Mouse (Mus musculus) testis, adult 2 months (tissue): ENCODE results near the gene Bpifb3. TPM values are rescaled to one million over a fixed set of nuclear protein-coding genes. Genes with fewer than 3 reads are reported as not detected.

Source experiments
- H3K27ac ChIP-seq: fragments of 200-500 bp; 2 replicates; pipeline ENCODE4 v1.5.1; 2012; ENCODE audit warnings: low read depth, low read length; ENCODE audit not compliant: control insufficient read depth, insufficient read depth
- H3K27me3 ChIP-seq: fragments of 200-500 bp; 2 replicates; pipeline ENCODE4 v1.6.1; 2012; ENCODE audit warnings: mild to moderate bottlenecking, low read length, moderate library complexity; ENCODE audit not compliant: control insufficient read depth, insufficient read depth
- H3K36me3 ChIP-seq: fragments of 200-500 bp; 2 replicates; pipeline ENCODE4 v1.6.1; 2012; ENCODE audit warnings: mild to moderate bottlenecking, low read length; ENCODE audit not compliant: control insufficient read depth, insufficient read depth
- H3K4me1 ChIP-seq: fragments of 200-500 bp; 2 replicates; pipeline ENCODE4 v1.6.1; 2012; ENCODE audit warnings: low read length; ENCODE audit not compliant: control insufficient read depth, insufficient read depth
- H3K4me3 ChIP-seq: fragments of 200-500 bp; 2 replicates; pipeline ENCODE4 v1.5.1; 2012; ENCODE audit warnings: low read depth, mild to moderate bottlenecking, low read length, moderate library complexity, mixed read lengths; ENCODE audit not compliant: control insufficient read depth
- CTCF ChIP-seq: fragments of 200-500 bp; IDR thresholded peaks from 2 replicates; pipeline ENCODE4 v1.5.1; 2012; ENCODE audit warnings: low read depth, mild to moderate bottlenecking, inconsistent platforms, low read length, moderate library complexity; ENCODE audit not compliant: control insufficient read depth, insufficient read depth, insufficient replicate concordance
- POLR2A ChIP-seq: fragments of 200-500 bp; IDR thresholded peaks from 2 replicates; pipeline ENCODE4 v1.6.1; 2012; ENCODE audit warnings: low read depth, mild to moderate bottlenecking, inconsistent platforms, low read length, moderate library complexity; ENCODE audit not compliant: control insufficient read depth
- polyA plus RNA-seq: library from polyadenylated mRNA; depleted of rRNA; stranded (reverse); fragments of >200 nt; gene quantifications from 2 replicates; pipeline ENCODE4 v1.2.3, GENCODE M21; 2012; rRNA removed

The Bpifb3 gene
- polyA plus RNA-seq, 1 experiment: 5.4 TPM

GRCm38 (mm10) chr2:153952897-153953296, 34.9 kb downstream of the Bpifb3 start:
- H3K4me1 ChIP-seq: peaks cover 11% of the 10 kb centered on the region
- no peaks in the 10 kb centered on the region for H3K36me3 ChIP-seq
- H3K27me3 ChIP-seq: no peaks in the 10 kb centered on the region
- no peak overlapping the region for H3K4me3 ChIP-seq
- H3K27ac ChIP-seq: no peak overlapping the region
- TF ChIP-seq CTCF: peak; percentile 49; the same call in 1 of the 2 replicates
- TF ChIP-seq POLR2A: no peak

- TF ChIP-seq POLR2A (no peak), CTCF (peak; percentile 55; the same call in 1 of the 2 replicates)
- no peaks in the 10 kb centered on the region for H3K27me3 ChIP-seq
- no peak overlapping the region for H3K4me3 ChIP-seq
- no peaks in the 10 kb centered on the region for H3K36me3 ChIP-seq
- H3K27ac ChIP-seq: no peak overlapping the region
- H3K4me1 ChIP-seq: peaks cover 11% of the 10 kb centered on the region
Measured at GRCm38 (mm10) chr2:153953836-153954235, 35.8 kb downstream of the Bpifb3 start.

DNA sequence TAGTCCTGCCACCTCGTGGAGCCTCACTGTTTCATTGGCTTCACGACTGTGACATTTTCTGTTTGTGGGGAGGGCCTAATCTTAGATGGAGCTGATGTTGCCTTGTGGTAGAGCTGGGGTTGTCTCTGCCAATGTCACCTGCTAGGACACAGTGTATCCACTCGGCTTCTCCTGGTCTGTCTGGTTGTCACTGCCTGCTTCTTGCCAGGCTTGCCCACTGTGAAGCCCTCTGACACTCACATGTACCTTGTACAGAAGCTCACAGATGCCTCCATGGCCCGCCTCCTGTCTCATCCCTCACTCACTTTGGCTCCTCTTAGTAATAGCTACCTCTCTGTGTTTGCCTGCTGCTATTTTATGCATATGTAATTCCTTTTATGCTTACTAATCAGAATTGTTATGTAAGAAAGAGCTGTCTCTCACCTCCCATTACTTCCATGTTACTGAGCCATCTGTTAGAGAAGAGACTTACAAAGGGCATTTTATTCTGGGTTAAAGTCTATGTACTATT, 44.8 kb downstream of the Bpifb3 start:
- TF ChIP-seq POLR2A (no peak), CTCF (no peak)
- Histone ChIP-seq H3K27ac (no peak overlapping the region), H3K4me3 (no peak overlapping the region), H3K27me3 (no peaks in the 10 kb centered on the region), H3K4me1 (peaks cover under 1% of the 10 kb centered on the region), H3K36me3 (no peaks in the 10 kb centered on the region)

DNA sequence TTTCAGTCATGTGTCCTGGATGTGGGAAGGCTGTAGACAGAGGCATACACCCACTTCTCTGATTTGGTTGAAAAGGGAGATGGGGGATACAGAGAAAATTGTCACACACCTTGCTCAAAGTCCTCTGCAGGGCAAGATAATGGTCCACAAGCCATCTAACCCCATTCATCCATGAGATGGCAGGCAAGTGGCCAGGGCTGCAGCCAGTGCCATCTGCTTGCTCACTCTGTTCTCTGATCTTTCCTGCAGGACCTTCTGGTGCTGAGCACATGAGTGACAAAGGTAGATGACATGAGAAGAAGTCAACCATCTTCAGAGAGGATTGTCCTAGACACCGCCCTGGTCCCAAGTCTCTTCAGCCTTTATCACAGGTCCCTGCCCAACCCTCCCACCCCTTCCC, 45.3 kb downstream of the Bpifb3 start:
- Histone ChIP-seq H3K27me3 (no peaks in the 10 kb centered on the region), H3K4me1 (no peaks in the 10 kb centered on the region), H3K36me3 (no peaks in the 10 kb centered on the region), H3K4me3 (no peak overlapping the region), H3K27ac (no peak overlapping the region)
- TF ChIP-seq POLR2A (no peak), CTCF (no peak)

DNA sequence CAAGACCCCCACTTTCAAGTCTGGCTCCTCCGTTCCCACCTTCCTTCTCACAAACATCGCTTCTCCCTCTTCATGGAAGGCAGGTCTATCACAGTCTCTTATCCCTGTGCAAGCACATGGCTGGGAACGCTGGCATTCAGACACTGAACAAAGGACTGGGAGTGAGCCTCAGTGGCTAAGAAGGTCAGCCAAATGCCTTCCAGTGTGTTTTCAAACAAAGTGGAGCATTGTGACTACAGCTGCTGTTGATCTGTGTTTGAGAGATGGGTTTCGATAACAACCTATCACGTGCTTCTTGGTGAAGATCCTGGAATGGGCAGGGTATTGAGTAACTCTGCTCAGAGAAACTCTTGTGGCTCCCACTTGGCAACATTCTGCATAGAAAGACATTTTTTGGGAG, 52.2 kb downstream of the Bpifb3 start:
- TF ChIP-seq POLR2A (no peak), CTCF (no peak)
- Histone ChIP-seq H3K27me3 (no peaks in the 10 kb centered on the region), H3K27ac (no peak overlapping the region), H3K4me3 (no peak overlapping the region), H3K36me3 (no peaks in the 10 kb centered on the region), H3K4me1 (no peaks in the 10 kb centered on the region)

DNA sequence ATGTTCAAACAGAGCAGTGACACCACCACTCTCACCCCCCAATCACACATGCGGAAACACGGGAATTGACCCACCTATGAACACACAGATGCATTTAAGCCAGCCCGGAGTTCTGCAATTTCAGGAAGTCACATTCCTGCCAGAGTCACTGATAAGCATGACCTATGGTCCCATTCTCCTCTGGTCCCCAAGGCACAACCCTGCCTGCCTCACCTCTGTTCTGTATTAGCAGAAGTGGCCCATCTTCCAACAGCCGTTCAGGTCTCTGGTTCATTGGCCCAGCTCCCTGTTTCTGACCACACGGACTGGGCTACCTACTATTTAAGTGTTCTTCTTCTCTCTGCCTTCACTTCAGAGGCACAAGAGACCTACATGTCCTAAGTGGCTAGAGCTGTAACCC, 56.6 kb downstream of the Bpifb3 start, which contains the start of gene Bpifa6:
Gene Bpifa6, plus strand, starts transcription at position 364 of the 400 bp plus-strand sequence.
- no peaks in the 10 kb centered on the region for H3K27me3 ChIP-seq
- TF ChIP-seq POLR2A (no peak), CTCF (no peak)
- H3K36me3 ChIP-seq: no peaks in the 10 kb centered on the region
- H3K4me1 ChIP-seq: no peaks in the 10 kb centered on the region
- no peak within 1 kb of the TSS for H3K4me3 ChIP-seq
- no peak within 1 kb of the TSS for H3K27ac ChIP-seq

Other genes with a start within 250 kb of the Bpifb3 start
- 1.1 and 1.2 TPM in 2 replicates for gene Dnmt3c, start 221.6 kb upstream of the Bpifb3 start, polyA plus RNA-seq
- gene Mapre1, start 177.0 kb upstream of the Bpifb3 start, polyA plus RNA-seq: 6.3 and 8.2 TPM in 2 replicates
- 41.4 and 46.4 TPM in 2 replicates for gene Efcab8, start 138.3 kb upstream of the Bpifb3 start, polyA plus RNA-seq
- gene Sun5, start 47.1 kb upstream of the Bpifb3 start, polyA plus RNA-seq: 255 and 271 TPM in 2 replicates
- gene Bpifb2, start 43.2 kb upstream of the Bpifb3 start, polyA plus RNA-seq: 7.2 and 7.7 TPM in 2 replicates
- gene Bpifb6, start 17.8 kb upstream of the Bpifb3 start, polyA plus RNA-seq: 0.21 and 0.36 TPM in 2 replicates
- 0.33 and 0.64 TPM in 2 replicates for gene Bpifb4, start 20.0 kb downstream of the Bpifb3 start, polyA plus RNA-seq
- 7.6 and 9.6 TPM in 2 replicates for gene Bpifa6, start 56.7 kb downstream of the Bpifb3 start, polyA plus RNA-seq
- 0.11 TPM in 1 of 2 replicates, not detected in the other for gene Bpifa2, start 90.0 kb downstream of the Bpifb3 start, polyA plus RNA-seq
- 195 and 226 TPM in 2 replicates for gene Bpifa3, start 212.1 kb downstream of the Bpifb3 start, polyA plus RNA-seq
- 0.83 and 0.93 TPM in 2 replicates for gene Bpifa1, start 224.7 kb downstream of the Bpifb3 start, polyA plus RNA-seq
- gene Bpifa5, start 244.4 kb downstream of the Bpifb3 start, polyA plus RNA-seq: not detected in 2 replicates